Mouse (Mus musculus) colon, adult 2 months (tissue): ENCODE results near the gene Cyp2d40. TPM values are rescaled to one million over a fixed set of nuclear protein-coding genes. Genes with fewer than 3 reads are reported as not detected.

Experiments
- polyA plus RNA-seq: library from polyadenylated mRNA; depleted of rRNA; stranded (reverse); fragments of >200 nt; gene quantifications from 2 replicates; pipeline ENCODE4 v1.2.3, GENCODE M21; 2012; rRNA removed

The Cyp2d40 gene
- 0.09 TPM in 1 of 2 replicates, not detected in the other for polyA plus RNA-seq

GRCm38 (mm10) chr15:82763631-82764420 lies at the start of gene Cyp2d40:
TSS of gene Cyp2d40 (minus strand) at chr15:82764183.

DNA sequence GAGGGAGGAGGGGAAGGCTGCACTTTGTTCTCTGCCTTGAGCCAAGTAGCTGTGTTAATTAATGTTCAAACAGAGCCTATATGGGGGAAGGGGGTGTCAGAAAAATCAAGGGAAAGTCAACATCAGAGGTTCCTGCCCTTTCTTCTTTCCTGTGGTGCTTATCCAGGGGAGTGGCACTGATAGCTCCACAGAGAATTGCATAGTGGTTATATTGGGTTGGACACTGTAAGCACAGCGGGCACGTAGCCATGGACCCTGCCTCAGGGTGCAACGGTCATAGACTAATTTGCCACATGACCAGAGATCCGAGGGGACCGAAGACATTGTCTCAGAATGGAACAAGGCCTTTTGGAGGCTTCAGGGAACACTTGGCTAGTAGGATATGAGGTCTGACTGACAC lies 30.3 kb upstream of the Cyp2d40 start, which contains the start of gene Cyp2d26:
Gene Cyp2d26, minus strand, starts transcription at position 18 of the 400 bp plus-strand sequence.

Other genes starting within 250 kb of the Cyp2d40 start
- gene Cyp2d12, start 209.1 kb downstream of the Cyp2d40 start, polyA plus RNA-seq: 56.4 and 63.9 TPM in 2 replicates
- 367 and 461 TPM in 2 replicates for gene Cyp2d34, start 143.2 kb downstream of the Cyp2d40 start, polyA plus RNA-seq
- 25.1 and 43.4 TPM in 2 replicates for gene Cyp2d26, start 30.1 kb upstream of the Cyp2d40 start, polyA plus RNA-seq
- 23.4 and 24.9 TPM in 2 replicates for gene Tcf20, start 223.7 kb upstream of the Cyp2d40 start, polyA plus RNA-seq